Comparison of ENCODE assay signal across 10 mouse cellular contexts in genomic region chr1:153011544-153011943, GRCm38 (mm10). TPM values are rescaled to one million over a fixed set of nuclear protein-coding genes. Genes with fewer than 3 reads are reported as not detected.
DNase-seq lines count a peak whose midpoint lies in the region; ATAC-seq and TF ChIP-seq lines count a peak whose summit lies in the region.
"Had no signal": no experiment of that assay in that cellular context is flagged by ENCODE, and none has a peak within 500 bp of the region (broad histone marks: within the 10 kb centered on the region; RNA-seq: fewer than 3 reads in every experiment).

No protein-coding gene starts in this region.

- no peaks in the 10 kb centered on the region for H3K27me3 ChIP-seq in hindbrain, postnatal 0 days (ENCODE audit: insufficient read depth, low read length)
- H3K27me3 ChIP-seq in hindbrain, embryonic 12.5 days: no peaks in the 10 kb centered on the region
- H3K27me3 ChIP-seq in liver, postnatal 0 days (ENCODE audit: insufficient read depth, low read length): no peaks in the 10 kb centered on the region

- peak; percentile 53 for DNase-seq in hindbrain, postnatal 0 days (ENCODE audit: low spot score)
- DNase-seq in 3134 (ENCODE audit: extremely low read depth, insufficient read length, low spot score) (peak; percentile 28), MN1 (ENCODE audit: low spot score) (peak; percentile 37)
- peak; percentile 36 to 54 for DNase-seq in frontal cortex, postnatal 36 days (ENCODE audit: low spot score in 2 of 2)
- no peak for DNase-seq in liver, postnatal 0 days
- no peak for DNase-seq in ovary, postnatal 10 days (ENCODE audit: low spot score)
- DNase-seq in adrenal gland, postnatal 4 days (ENCODE audit: low spot score in 2 of 2): no peak

- H3K4me1 ChIP-seq in hindbrain, postnatal 0 days (ENCODE audit: insufficient read depth, low read length): peaks cover 36% of the 10 kb centered on the region
- peaks cover 32% of the 10 kb centered on the region for H3K4me1 ChIP-seq in hindbrain, embryonic 12.5 days
- peaks cover 2% of the 10 kb centered on the region; the same call in 1 of the 2 replicates for H3K4me1 ChIP-seq in liver, postnatal 0 days (ENCODE audit: insufficient read depth)

- peak overlapping the region; percentile 51; the same call in 1 of the 2 replicates for H3K27ac ChIP-seq in hindbrain, postnatal 0 days
- no peak overlapping the region for H3K27ac ChIP-seq in hindbrain, embryonic 12.5 days
- H3K27ac ChIP-seq in liver, postnatal 0 days (ENCODE audit: low read depth): no peak overlapping the region
- H3K27ac ChIP-seq: macrophage had no signal

- no peak overlapping the region for H3K4me2 ChIP-seq in hindbrain, postnatal 0 days (ENCODE audit: low read depth, low read length)
- H3K4me2 ChIP-seq in hindbrain, embryonic 12.5 days (replicated peaks): no peak overlapping the region
- no peak overlapping the region for H3K4me2 ChIP-seq in liver, postnatal 0 days (ENCODE audit: low read depth, low read length)

- H3K9ac ChIP-seq in hindbrain, postnatal 0 days (replicated peaks; ENCODE audit: low read length): no peak overlapping the region
- H3K9ac ChIP-seq in hindbrain, embryonic 12.5 days: no peak overlapping the region
- no peak overlapping the region for H3K9ac ChIP-seq in liver, postnatal 0 days (replicated peaks)

- peak; percentile 72 for ATAC-seq in hindbrain, postnatal 0 days
- no peak for ATAC-seq in hindbrain, embryonic 12.5 days (ENCODE audit: low FRiP score)
- no peak for ATAC-seq in liver, postnatal 0 days

- 33% methylated on average over 6 of the region's 6 CpGs for WGBS in hindbrain, postnatal 0 days
- 74% methylated on average over 6 of the region's 6 CpGs for WGBS in hindbrain, embryonic 12.5 days
- WGBS in liver, postnatal 0 days (ENCODE audit: insufficient replicate concordance): 85% methylated on average over 6 of the region's 6 CpGs

- TF ChIP-seq EP300 in liver, postnatal 0 days (IDR thresholded peaks at IDR 0.05; ENCODE audit: low read depth): no peak

- TF ChIP-seq CTCF in hindbrain, postnatal 0 days (IDR thresholded peaks at IDR 0.05; ENCODE audit: low read depth): no peak
- no peak for TF ChIP-seq CTCF in liver, postnatal 0 days (IDR thresholded peaks at IDR 0.05; ENCODE audit: low read depth)

- H3K4me3 ChIP-seq in hindbrain, postnatal 0 days (ENCODE audit: low read length): no peak overlapping the region
- H3K4me3 ChIP-seq in hindbrain, embryonic 12.5 days: no peak overlapping the region
- H3K4me3 ChIP-seq in liver, postnatal 0 days (ENCODE audit: low read depth, low read length): no peak overlapping the region

- H3K36me3 ChIP-seq in hindbrain, postnatal 0 days (ENCODE audit: insufficient read depth, low read length): no peaks in the 10 kb centered on the region
- H3K36me3 ChIP-seq in hindbrain, embryonic 12.5 days: no peaks in the 10 kb centered on the region
- H3K36me3 ChIP-seq in liver, postnatal 0 days (replicated peaks; ENCODE audit: insufficient read depth, low read length): no peaks in the 10 kb centered on the region

- H3K9me3 ChIP-seq in hindbrain, postnatal 0 days (ENCODE audit: low read length): no peaks in the 10 kb centered on the region
- H3K9me3 ChIP-seq in hindbrain, embryonic 12.5 days (replicated peaks): no peaks in the 10 kb centered on the region
- no peaks in the 10 kb centered on the region for H3K9me3 ChIP-seq in liver, postnatal 0 days (ENCODE audit: low read length)

RNA-seq across cellular contexts. Expression of gene Nmnat2, which starts 56.8 kb away (rescaled TPM):
- total RNA-seq in hindbrain, postnatal 0 days (2014; rRNA removed): 120 and 121 TPM in 2 replicates
- 58.0 and 70.5 TPM in 2 replicates for polyA plus RNA-seq in hindbrain, postnatal 0 days (2015; fragmentation: Nextera tagmentation; extraction: Ambion mirVana)
- 37.7 and 39.7 TPM in 2 replicates for polyA plus RNA-seq in hindbrain, embryonic 12.5 days (2016; fragmentation: Nextera tagmentation; extraction: Ambion mirVana)
- polyA plus RNA-seq in liver, postnatal 0 days (2015; fragmentation: Nextera tagmentation; extraction: Ambion mirVana): 0.06 and 0.09 TPM in 2 replicates
- 1 to 10 TPM; 4.2 to 4.5 TPM for total RNA-seq in adrenal gland, postnatal 4 days (2021)
- total RNA-seq: hematopoietic stem cell, adult 5-6 weeks had no signal
- polyA plus RNA-seq: macrophage had no signal

Comparison
In these comparisons a context has a peak if more than half of its experiments do, and no peak if none do; other contexts are left out.
1. DNase-seq: peak in hindbrain, postnatal 0 days (single experiment), 3134 (single experiment), MN1 (single experiment) and frontal cortex, postnatal 36 days (2 of 2); none in liver, postnatal 0 days (single experiment), ovary, postnatal 10 days (single experiment) and adrenal gland, postnatal 4 days (0 of 2).
2. RNA of gene Nmnat2, which starts 56.8 kb away (polyA plus RNA-seq): 58.0 to 70.5 TPM in hindbrain, postnatal 0 days and 37.7 to 39.7 TPM in hindbrain, embryonic 12.5 days; 0.06 to 0.09 TPM in liver, postnatal 0 days; every median in the first group is over 10 times any median in the second.